In genomic region chr11:58306860-58307308, GRCm38 (mm10) we compare ENCODE assay signal across 8 mouse cellular contexts. TPM values are rescaled to one million over a fixed set of nuclear protein-coding genes. Genes with fewer than 3 reads are reported as not detected.
A peak's percentile ranks its signal among the peaks of the same experiment; 100 is the strongest.
DNase-seq lines count a peak whose midpoint lies in the region; ATAC-seq and TF ChIP-seq lines count a peak whose summit lies in the region.

Gene Zfp692, plus strand, starts transcription at chr11:58307069.

- peak; percentile 69 for ATAC-seq in activated CD4-positive, CD25-positive, alpha-beta regulatory T cell, adult 4 months
- peak; percentile 64 for ATAC-seq in inflammation-experienced regulatory T-cells, adult 6 months
- ATAC-seq in megakaryocyte-erythroid progenitor cell, adult 5-6 weeks (replicated peaks; ENCODE audit: low FRiP score, low TSS enrichment, poor library complexity, severe bottlenecking), result peak; percentile 70

- no peak for TF ChIP-seq CTCF in cortical plate, adult 2 months (IDR thresholded peaks at IDR 0.05; ENCODE audit: extremely low read depth, insufficient read depth, low read length)

- intact Hi-C loops in left cerebral cortex, postnatal 10 days (cut with DNase I), result no loop called here

- peak; percentile 84 for TF ChIP-seq POLR2A in cortical plate, adult 2 months (IDR thresholded peaks at IDR 0.05; ENCODE audit: extremely low read depth, insufficient read depth, low read length)

- DNase-seq in gastrocnemius, postnatal 10 days, result peak; percentile 93
- peak; percentile 97 for DNase-seq in left cerebral cortex, postnatal 10 days (ENCODE audit: extremely low spot score in 1 of 2, low spot score in 2 of 2)
- peak; percentile 96 for DNase-seq in right cerebral cortex, postnatal 25 days
- peak; percentile 91 to 93 for DNase-seq in urinary bladder, postnatal 4 days (ENCODE audit: low spot score in 2 of 2)

- H3K27ac ChIP-seq in cortical plate, adult 2 months (ENCODE audit: insufficient read depth, low read length), result peak within 1 kb of the TSS; percentile 9; the same call in 1 of the 2 replicates

- H3K4me3 ChIP-seq in cortical plate, adult 2 months (ENCODE audit: insufficient read depth, low read length), result peak within 1 kb of the TSS; percentile 53

- peaks cover 2% of the 10 kb centered on the region; the same call in 1 of the 2 replicates for H3K4me1 ChIP-seq in cortical plate, adult 2 months (ENCODE audit: control insufficient read depth, insufficient read depth, low read length)

RNA-seq across cellular contexts. Expression of gene Zfp692, which starts in this region (rescaled TPM):
- polyA plus RNA-seq in activated CD4-positive, CD25-positive, alpha-beta regulatory T cell, adult 4 months (2017; shearing (Covaris generic)), result 10 to 100 TPM in 1 of 2 experiments, 1 to 10 TPM in 1; 6.5 to 10.3 TPM
- polyA plus RNA-seq in cortical plate, adult 2 months (2012; rRNA removed), result 65.6 and 77.1 TPM in 2 replicates
- total RNA-seq in gastrocnemius, postnatal 10 days (2021), result 1 to 10 TPM; 3.5 to 5.3 TPM
- 10 to 100 TPM in 1 of 3 experiments, 1 to 10 TPM in 2; 7.6 to 10.2 (median 7.8) TPM for polyA plus RNA-seq in inflammation-experienced regulatory T-cells, adult 6 months (2017; shearing (Covaris generic))
- 10 to 100 TPM; 19.2 to 21.4 TPM for total RNA-seq in left cerebral cortex, postnatal 10 days (2021)
- 34.0 and 66.1 TPM in 2 replicates for total RNA-seq in megakaryocyte-erythroid progenitor cell, adult 5-6 weeks (2014; fragmentation: Nextera tagmentation)
- total RNA-seq in megakaryocyte-erythroid progenitor cell, adult 5-6 weeks (2017), result 25.0 and 26.7 TPM in 2 replicates

Comparison
In these comparisons a context has a peak if more than half of its experiments do, and no peak if none do; other contexts are left out.
1. Peak in every context shown above with its lines: DNase-seq, ATAC-seq, H3K4me3 ChIP-seq and H3K27ac ChIP-seq.